Mouse (Mus musculus) liver (tissue): ENCODE data around the gene Nfya.
A peak's percentile ranks its signal among the peaks of the same experiment; 100 is the strongest.

Experiments
- DNase-seq: peaks from one replicate; pipeline ENCODE4 v3.0.0-alpha.2; 2020; ENCODE audit warnings: mixed read lengths

Nfya gene

DNA sequence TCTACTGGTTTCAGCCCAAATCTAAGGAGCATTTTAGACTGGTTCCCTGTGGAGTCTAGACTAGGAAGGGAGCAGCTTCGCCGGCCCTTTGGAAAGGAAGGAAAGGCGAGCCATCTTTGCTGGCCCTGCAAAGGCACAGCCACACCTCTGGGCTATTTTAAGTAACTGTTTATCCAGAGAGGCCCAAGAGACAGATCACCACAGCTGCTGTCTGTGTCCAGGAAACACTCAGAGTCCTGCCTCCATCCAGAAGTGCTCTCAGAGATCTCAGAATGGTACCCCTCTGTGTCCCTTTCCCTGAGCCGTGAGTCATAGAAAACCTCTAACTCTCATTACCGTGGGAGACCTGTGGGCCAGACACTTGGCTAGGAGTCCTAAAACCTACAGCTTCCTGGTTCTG is 20.7 kb upstream of the Nfya start:
- DNase-seq = no peak

DNA sequence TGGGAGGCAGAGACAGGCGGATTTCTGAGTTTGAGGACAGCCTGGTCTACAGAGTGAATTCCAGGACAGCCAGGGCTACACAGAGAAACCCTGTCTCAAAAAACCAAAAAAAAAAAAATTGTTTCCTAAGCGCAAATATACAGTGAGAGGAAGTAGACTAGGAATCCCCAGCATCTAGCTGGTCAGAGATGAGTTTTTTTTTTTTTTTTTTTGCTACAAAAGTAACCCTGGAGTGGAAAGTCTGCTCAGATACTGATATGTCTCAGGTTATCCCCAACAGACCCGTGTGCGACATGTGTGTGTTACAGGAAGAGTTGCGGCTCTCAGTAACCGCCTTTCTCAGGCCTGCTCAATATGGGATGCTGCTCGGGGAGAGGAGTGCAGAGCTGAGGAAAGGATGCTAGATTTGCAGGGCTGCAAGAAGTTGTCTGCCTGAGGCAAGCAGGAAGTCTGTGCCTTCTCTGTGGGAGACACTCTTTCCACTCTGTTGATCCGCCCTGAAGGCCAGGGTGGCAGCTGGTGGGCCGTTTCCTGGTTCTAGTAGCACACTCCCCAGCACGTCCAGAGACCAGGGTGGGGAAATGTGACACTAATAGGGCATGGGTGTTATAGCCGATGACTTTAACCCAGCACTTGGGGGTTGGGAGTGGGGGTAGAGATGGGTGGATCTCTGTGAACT is 18.3 kb upstream of the Nfya start:
- no peak for DNase-seq

DNA sequence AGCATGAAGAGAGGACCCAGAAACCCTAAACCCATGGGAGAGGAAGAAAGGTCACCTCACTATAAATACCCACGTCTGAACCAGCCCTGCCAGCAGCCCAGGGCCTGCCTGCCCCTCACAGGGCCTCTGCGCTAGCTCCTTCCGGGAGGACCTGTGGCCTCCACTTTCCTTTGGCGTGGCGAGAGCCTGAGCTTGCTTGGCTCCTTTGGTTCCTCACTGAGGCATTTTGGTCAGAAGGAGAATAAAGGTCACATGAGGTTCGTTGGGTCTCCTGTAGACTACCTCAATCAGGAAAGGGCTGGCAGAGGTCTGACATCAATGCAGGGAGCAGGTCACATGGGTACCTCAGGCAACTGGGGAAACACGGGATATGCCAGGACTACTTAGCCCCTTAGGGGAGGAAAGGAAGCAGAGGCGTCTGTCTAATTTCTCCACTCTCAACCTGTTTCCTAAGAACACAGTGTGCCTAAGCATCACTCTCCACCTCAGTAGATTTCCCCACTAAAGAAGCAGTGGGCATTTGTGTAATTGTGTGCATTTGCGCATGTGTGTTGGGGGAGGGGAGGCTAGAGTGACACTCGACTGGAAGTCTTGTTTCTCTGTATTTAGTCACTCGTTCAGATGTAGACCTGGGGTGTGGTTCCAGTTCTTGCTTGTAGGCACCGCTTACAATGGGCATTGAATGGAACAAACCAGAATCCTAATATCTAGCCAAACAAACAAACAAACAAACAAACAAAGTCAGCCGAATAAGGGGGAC is 17.5 kb upstream of the Nfya start:
- no peak for DNase-seq

DNA sequence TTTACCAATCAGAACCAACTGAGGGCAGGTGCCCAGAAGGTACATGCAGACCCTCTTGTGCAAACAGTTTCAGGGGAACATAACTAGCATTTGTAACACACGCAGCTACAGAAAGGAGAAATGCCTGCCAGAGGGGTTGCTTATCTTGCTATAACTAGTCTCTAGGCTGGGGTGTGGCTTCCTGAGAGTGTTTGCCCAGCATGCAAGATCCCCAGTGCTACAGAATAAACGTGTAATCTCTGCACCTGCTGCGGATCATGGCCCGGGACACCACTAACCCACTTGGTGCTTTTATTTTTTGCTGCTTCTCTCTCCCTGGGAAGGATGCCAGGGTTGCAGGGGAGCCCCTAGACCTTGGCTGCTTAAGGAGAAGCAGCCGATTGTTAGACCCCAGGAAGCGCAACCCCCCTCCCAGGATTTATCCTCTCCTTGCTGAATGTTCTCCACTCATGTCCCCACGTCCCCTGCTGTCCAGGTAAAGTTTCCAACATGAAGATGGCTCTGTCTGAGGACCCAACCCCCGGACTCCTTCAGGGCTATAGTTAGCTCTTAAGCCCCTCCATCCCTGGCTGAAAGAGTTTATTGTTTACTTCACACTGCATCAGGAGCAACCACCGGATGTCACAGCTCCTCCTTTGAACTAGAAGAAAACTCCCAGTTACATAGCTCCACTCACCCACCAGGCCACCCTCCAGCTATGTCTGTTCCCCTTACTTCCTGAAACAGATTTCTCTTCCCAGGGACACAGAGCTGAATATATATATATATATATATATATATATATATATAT is 16.3 kb upstream of the Nfya start:
- peak; percentile 51 for DNase-seq

DNA sequence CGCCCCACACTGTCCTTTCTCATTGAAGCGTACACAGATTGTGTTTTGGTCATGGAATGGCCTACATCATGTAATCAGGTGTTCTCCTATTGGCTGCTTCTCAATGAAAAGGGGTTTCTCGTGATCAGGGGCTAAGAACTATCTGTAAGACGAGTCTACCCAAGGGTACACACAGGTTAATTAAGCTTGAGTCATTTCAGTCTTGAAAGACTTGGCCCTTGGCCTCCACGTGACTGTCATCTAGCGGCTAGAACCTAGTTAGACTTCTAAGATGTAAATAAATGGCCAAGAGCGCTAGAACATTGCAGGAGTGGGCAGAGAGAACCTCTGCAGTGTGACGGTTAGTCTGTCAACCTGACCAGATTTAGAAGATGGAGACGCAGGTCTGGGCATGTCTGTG is 14.5 kb upstream of the Nfya start:
- no peak for DNase-seq

DNA sequence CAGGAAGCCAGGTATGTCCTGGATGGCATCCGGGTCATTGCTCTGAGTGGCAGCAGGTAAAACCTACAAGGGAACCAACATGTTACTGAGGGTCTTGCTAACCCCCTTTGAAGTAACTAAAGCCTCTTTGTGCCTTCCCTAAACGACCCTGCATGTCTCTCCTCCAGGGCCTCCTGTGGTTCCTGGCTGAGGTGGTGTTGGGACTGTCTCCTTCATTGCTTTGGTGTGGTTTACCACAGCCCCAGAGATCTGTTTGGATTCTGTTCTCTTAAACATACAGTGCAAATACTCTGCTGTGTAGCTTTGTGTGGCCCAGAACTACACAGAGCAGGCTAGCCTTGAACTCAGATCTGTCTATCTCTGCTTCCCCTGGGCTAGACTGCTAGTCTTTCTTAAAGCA is 9.9 kb upstream of the Nfya start:
- no peak for DNase-seq

DNA sequence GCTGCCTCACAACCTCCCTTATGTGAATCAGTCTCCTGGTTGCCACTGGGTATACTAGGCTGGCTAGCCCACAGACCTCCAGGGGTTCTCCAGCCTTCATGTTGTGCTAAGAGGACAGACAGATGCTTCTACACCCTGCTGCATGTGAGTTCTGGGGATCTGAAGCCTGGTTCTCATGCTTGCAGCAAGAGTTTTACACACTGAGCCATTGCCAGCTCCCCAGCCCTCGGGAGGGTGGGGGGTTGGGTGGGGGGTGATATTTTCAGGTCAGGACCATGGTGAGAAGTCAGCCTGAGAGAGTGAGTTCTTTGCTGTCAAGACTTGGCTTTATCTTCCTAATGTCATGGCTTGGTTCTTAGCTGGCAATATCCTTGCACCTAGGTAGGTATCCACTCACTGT is 9.1 kb upstream of the Nfya start:
- DNase-seq = no peak

DNA sequence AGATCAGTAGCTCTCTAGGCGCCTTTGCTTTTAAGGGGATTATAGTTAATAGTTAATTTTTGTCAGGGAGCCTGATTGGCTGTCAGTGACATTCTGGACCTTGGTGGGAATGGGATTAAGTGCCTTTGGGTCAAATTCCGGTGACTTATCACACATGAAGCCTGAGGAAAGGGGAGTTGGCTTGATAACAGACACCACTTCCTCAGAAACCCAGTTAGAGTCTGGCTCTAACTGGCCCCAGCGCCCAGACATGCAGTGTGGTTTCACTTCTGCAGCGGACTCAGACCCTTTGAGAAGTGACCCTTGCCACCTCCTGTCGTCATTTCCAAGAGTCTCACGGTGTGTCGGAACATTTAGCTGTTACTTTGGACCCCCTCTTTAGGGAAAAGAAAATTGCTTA is 8.5 kb upstream of the Nfya start:
- peak; percentile 46 for DNase-seq

DNA sequence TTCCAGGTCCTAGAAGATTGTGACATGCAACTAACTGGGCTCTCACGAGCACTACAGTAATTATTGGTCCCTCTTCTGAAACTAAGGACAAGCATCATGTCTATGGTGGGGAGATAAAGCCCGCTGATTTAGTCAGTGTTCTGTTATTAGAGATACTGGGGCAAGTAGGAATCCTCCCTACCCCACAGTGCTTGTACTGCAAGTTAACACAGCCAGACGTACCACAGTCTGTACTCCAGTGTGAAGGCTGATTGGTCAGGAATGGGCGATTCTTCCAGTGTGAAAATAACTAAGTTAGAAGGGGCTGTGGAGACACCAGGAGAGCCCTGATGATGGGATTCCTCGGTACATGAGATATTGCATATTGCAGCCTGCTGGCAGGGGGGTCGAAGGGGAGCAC is 7.8 kb upstream of the Nfya start:
- DNase-seq = no peak

DNA sequence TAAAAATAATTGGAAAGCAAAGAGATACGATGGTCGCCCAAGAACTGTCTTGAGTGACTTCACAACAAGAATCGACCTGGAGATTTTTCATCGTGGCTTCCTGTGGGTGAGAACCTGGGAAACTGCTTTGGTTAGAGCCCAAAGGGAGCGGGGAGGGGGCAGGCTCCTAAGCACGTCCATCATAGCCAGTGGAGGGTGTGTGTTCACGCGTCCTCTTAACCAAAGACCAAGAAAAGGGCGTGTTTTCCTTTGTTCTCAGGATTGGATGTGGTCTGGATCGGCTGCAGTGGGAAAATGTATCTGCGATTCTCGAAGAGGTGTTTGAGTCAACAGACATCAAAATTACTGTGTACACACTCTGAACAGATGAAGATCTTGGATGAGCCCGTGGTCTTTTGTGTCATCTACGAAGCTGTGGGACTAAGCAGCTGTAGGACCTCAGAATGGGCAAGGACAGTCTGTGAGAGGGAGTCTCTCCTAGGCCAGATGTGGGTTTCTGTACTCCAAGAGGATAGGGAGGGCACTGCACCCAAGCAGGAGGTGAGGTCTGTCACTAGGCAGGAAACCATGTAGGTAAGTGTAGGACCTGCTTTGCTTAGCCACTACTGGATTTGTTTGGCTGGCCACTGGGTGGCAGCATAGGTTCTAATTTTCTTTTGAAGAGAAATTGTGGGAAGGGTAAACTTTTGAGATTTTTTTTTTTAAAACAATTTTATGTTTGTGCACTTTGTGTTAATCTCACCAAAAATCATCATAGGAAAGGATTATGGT is 6.9 kb upstream of the Nfya start:
- DNase-seq = peak; percentile 76

DNA sequence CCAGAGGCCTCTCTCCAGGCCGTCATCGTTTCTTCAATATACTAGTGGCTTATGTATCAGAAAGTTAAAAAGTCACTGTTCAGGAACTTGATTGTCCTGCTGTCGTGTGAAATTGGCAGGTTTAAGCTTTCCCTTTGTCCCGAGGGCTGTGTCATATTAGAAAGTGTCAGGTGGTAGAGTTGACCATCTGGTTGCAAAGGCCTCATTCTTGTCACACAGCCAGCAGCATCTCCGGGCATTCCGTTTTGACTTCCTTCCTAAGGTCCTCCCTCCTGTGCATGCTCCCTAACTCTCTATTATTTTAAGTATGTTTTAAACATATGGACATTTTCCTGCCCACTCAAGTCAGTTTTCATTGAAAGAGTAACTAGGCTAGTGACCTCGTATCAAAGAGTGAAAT is 6.3 kb upstream of the Nfya start:
- no peak for DNase-seq

DNA sequence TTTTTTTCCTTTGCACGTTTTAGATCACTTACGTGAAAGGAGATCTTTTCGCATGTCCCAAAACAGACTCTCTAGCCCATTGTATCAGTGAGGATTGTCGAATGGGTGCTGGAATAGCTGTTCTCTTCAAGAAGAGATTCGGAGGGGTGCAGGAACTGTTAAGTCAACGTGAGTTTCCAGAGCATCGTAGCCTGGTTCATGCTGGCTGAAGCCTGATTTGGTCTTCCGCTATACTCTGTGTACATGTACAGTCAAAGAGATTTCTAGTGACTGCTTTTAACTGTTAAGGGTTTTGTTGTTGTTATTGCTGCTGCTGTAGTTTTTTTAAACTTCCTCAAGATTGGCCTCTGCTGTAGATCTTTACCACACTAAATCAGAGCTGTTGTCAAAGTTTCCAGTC is 1.5 kb upstream of the Nfya start:
- DNase-seq = no peak

DNA sequence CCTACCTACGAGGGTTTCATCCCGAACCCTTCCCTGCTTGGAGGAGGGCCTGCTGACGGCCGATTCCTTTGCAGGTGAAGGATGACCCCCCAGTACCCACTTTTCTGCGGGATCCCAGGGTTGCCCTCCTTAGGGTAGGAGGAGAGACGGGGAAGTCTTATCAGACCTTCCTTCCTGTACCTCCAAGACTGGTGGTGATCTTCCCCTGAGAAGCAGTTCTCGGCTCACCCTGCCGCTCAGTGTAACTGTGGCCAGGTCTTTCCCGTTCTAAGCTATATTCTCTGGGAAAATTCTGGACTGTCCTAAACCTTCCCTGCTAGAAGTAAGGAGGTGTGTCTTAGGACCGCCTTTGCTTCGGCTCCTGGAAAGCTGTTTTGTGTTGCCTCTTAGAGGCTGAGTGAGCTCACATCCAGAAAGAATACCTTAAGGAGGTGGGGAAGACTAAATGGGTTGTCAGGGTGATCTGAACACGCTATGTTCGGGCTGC is 636 bp upstream of the Nfya start:
- DNase-seq = peak; percentile 61

DNA sequence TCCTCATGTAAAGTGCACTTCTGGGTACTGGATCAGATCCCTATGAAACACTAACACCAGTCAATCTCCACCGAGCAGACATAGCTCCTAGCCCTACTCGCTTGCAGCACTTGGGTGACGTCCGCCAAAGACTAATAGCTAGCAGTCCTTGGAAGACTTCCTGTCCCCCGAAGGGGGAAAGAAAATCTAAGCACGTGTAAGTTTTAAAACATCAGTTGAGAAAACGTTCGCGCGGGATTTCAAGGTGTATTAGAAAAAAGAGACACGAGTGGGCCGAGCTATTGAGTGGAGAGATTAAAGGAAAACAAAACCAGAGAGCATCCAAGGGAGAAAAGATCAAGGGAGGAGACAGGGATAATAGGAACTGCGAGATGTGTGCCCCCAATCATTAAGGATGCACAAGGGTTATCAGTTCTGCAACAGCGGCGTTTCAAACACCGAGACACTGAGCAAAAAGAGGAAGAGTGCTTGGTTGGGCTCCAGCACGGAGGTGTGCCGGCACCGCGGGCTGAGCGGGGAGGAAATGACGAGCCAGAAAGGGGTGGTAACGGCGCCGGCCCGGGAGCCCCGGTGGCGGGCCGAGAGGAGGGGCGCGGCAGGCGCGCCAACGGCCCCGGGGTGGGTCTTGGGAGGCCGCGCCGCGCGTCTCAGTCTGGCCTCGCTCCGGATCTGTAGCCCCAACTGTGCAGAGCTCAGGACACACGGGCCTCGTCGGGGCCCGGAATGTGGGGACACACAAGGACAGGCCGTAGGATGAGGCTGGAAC is 997 bp downstream of the Nfya start:
- DNase-seq = peak; percentile 89

DNA sequence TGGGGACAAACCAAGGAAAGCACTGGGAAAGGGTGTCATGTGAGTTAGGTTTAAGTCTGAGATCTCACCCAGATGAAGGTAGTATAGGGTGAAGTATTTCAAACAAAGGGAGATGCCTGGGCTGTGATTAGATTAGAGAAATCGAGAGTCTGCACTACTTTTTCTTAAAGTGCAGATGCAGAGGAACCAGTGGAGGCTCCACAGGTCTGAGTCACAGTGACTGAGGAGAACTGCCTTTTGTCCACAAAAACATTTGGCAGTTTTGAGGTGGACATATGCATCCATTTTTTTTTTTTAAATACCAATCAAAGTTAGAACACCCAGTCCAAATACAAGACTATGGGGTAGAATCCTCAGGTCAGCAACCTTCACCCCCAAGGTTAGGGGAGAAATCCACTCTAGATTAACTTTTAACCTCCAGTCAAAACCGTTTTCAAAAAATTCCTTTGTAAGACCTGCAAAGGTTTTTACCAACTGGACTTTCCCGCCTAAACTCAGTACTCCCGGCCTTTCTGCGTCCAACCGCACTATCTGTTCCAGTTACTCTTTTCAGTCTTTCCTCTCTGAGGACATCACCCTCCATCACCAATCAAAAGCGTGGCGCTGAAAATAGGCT is 1.7 kb downstream of the Nfya start:
- peak; percentile 37 for DNase-seq

DNA sequence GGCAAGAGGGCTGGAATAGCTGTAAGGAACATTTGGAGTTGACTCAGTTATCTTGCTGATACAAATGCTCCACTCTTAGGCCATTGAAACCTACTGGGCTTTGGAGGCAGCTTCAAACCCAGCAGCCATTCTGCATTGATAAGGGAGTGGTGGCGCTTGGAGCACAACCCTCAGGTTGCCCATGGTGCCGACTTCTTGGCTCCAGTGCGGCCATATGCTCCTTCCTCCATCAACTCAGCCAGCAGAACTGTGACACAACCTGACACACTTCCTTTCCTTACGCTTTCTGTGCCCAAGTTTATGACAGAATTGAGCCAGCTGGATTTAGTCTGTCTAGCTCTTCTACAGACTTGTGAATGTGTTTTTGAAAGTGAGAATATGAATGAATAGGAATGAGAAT is 2.6 kb downstream of the Nfya start:
- peak; percentile 73 for DNase-seq

DNA sequence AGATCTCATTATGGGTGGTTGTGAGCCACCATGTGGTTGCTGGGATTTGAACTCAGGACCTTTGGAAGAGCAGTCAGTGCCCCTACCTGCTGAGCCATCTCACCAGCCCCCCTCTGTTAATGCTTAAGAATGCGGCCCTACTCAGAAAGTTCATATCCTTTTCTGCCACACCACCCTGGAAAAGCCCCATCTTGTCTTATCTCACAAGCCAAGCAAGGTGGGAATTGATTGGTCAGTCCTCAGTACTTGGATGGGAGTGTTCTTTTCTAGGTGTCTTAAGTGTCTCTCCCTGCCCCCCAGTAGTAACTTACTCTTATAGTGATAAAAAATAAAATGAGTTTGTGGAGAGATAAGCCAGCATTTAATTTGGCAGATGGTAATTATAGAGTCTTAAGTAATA is 5.0 kb downstream of the Nfya start:
- DNase-seq = peak; percentile 64

DNA sequence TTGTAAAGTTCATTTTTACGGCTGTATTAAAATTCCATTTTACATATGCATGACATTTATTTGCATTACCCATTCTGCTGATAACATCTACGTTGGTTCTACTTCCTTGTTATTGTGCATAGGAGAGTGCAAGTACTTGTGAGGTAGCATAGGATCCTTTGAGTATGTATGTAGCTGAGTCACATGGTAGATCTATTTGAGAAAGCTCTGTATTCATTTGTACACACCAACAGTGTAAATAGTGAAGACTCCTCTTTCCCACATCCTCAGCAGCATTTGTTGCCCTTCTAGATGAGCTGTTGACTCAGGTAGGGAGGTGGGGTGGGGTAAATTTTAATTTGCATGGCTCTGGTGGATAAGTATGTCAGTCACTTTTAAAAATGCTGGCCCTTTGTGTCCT is 5.9 kb downstream of the Nfya start:
- DNase-seq = no peak

DNA sequence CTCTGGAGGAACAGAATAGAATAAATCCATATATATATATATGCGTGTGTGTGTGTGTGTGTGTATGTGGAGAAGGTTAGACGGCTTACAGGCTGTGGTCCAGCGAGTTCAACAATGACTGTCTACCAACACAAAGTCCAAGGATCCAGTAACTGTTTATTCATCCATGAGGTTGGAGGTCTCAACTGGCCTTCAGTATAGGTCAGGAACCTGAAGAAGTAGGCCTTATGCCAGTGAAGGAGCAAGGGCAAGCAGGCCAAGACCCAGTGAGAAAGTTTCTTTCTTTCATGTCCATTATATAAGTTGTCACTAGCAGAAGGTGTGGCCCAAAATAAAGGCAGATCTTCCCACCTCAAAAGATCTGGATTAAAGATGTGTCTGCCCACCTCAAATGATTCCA is 7.0 kb downstream of the Nfya start:
- DNase-seq = no peak

DNA sequence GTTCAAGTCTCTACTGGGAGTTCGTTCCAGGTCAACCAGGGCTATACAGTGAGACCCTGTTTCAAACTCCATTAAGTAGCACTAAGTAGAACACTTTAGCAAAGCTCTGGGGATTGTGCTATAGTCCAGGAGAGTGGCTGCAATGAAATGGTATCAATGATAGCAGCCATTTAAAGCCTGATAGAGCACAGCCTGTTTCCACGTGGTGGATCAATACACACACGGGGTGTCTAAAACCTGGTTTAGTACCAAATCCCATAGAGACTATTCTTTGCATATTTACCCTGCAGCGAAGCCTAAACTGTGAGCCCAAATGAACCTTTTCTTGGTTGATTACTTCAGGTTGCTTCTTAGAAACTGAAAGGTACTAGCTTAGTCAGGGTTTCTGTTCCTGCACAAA is 8.0 kb downstream of the Nfya start:
- no peak for DNase-seq

DNA sequence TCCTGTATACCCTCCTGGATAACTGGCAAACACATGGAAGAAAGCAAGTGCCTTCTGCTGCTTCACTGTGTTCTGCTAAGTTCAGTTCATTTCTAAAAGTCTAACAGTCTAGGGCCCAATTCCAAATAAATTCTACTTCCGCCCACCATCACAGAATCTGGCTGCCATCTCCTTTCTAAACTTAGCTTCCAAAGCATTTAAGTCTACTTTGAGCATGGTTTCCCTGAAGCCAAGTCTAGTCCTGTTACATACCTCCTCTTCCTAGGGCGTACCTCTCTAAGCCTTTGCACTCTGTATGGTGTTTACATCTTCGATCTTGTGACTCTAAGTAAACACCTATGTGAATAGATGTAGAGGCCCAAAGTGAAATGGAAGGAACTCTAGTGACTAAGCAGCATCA is 17.1 kb downstream of the Nfya start:
- DNase-seq = no peak

DNA sequence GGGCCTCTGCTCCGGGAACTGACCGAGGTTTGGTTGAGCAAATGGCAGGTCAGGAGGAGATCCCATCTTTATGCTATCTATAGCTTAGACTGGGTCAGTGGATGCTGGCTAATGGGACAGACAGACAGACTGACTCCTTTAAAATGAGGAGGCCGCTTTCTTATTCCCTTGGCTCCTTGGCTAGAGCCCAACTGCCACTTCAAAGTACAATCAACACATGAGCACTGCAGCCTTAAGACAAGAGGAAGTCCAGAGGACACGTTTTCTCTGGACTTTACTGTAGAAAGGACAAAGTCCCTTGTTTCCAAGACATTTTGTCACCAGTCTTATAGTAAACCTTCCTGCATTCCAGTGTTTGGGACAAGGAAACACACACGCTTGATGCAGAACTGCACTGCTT is 18.3 kb downstream of the Nfya start:
- DNase-seq = no peak
